Mouse (Mus musculus): ENCODE results near the gene Nlrc4. TPM values are rescaled to one million over a fixed set of nuclear protein-coding genes. Genes with fewer than 3 reads are reported as not detected.
"Not testable (repeated sequence)": the region's sequence is repeated elsewhere in the genome, so short reads cannot be mapped to it uniquely, and the experiment has no call there.

The Nlrc4 gene
- 0.15 and 0.23 TPM in 2 replicates for polyA plus RNA-seq (2015; fragmentation: Nextera tagmentation; extraction: Ambion mirVana)

DNA sequence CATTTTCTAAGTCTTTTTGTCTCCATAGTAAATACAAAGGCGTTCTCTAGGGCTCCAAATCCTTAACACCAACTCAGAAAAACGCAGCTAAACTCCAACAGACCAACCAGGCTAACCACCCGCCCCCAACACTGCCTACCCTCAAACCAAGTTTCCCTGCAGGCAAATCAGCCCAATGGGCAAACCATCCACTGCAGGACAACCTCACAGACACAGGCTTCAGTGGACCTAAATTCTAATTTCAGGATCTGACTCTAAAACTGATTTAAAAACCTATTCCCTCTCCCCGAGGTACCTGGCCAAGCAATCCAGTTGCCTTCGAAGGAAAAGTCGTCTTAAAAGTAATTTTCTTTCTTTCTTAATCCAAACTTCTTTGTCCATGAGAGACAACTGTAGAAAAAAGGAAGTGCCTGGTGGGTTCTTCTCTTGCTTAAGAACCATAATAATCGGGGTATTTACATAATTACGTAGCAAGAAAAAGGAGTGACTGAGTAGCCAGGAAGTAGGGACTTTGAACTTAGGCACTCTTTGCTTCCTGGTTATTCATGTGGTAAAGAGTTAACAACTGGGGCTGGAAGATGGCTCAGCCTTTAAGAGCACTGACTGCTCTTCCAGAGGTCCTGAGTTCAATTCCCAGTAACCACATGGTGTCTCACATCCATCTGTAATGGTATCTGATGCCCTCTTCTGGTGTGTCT, at the start of gene Nlrc4:
Gene Nlrc4, minus strand, starts transcription at position 432 of the 698 bp plus-strand sequence.
- no peak within 1 kb of the TSS for H3K4me2 ChIP-seq
- no peak for ATAC-seq (ENCODE audit: extremely low read depth, insufficient number of reproducible peaks, low FRiP score, low TSS enrichment)
- no peaks in the 10 kb centered on the region for H3K4me1 ChIP-seq
- no peaks in the 10 kb centered on the region for H3K27me3 ChIP-seq (replicated peaks)
- H3K27ac ChIP-seq (replicated peaks): no peak within 1 kb of the TSS
- WGBS: 54% methylated on average over 8 of the region's 8 CpGs
- no peak within 1 kb of the TSS for H3K4me3 ChIP-seq
- H3K36me3 ChIP-seq: no peaks in the 10 kb centered on the region
- no peak within 1 kb of the TSS for H3K9ac ChIP-seq
- H3K9me3 ChIP-seq: no peaks in the 10 kb centered on the region

DNA sequence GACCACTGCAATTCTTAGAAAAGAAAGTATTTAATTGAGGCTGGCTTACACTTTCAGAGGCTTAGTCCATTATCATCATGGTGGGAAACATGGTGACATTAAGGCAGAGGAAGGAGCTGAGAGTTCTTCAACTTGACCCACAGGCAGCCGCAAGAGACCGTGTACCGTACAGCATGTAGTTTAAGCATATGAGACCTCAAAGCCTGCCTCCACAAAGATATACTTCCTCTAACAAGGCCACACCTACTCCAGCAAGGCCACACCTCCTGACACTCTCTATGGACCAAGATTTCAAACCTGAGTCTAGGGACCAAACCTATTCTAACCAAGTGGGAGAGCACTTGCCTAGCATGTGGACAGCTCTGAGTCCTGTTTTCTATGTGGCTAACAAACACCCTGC, 49.7 kb upstream of the Nlrc4 start:
- Histone ChIP-seq H3K9me3 (no peaks in the 10 kb centered on the region), H3K36me3 (no peaks in the 10 kb centered on the region), H3K27me3 (replicated peaks) (no peaks in the 10 kb centered on the region), H3K4me1 (0 out of 2 replicates have a peak, but pooled peaks cover 5% of the 10 kb centered on the region), H3K9ac (no peak overlapping the region), H3K4me2 (no peak overlapping the region), H3K27ac (replicated peaks) (no peak overlapping the region), H3K4me3 (no peak overlapping the region)
- no peak for ATAC-seq (ENCODE audit: extremely low read depth, insufficient number of reproducible peaks, low FRiP score, low TSS enrichment)
- 73% methylated on average over 3 of the region's 3 CpGs for WGBS

DNA sequence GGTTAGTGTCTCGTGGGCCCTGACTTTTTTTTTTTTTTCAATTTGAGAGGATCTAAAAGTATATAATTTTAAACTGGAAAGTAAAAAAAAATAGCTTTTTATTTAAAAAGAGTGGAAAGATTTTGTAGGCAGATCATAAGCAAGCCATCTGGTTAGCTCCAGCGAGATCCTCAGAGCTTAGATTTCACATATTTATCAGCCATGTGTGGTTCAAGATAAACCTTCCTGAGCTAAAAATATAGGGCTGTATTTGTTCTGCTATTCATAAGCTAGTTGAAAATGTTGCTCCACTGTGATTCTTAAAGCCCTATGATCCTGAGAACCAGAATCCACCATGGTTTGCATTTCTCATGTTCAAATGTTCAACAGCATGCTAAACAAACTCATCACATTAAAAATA, 49.0 kb upstream of the Nlrc4 start:
- no peak for ATAC-seq (ENCODE audit: extremely low read depth, insufficient number of reproducible peaks, low FRiP score, low TSS enrichment)
- H3K27me3 ChIP-seq (replicated peaks): no peaks in the 10 kb centered on the region
- H3K9ac ChIP-seq: no peak overlapping the region
- H3K9me3 ChIP-seq: no peaks in the 10 kb centered on the region
- H3K27ac ChIP-seq (replicated peaks): no peak overlapping the region
- H3K4me2 ChIP-seq: no peak overlapping the region
- H3K36me3 ChIP-seq: no peaks in the 10 kb centered on the region
- WGBS: 37% methylated on average over 2 of the region's 2 CpGs
- no peak overlapping the region for H3K4me3 ChIP-seq
- 0 out of 2 replicates have a peak, but pooled peaks cover 5% of the 10 kb centered on the region for H3K4me1 ChIP-seq

DNA sequence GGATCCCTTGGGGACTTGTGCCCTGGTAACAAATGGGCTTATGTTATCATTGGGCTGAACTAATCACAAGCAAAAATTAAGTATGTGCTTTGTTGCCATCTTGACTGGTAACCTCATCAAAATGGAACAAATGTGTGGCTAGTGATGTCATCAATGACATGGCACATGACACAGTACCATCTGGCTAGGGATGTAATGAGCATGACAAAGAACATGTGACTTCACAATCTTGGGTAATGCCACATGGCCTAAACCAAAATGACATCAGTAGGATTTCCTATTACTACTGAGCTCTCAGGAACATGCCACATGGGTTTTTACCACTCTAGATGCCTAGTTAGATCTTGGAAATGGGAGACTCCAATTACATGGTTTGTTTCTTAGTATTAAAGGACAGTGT, 42.1 kb upstream of the Nlrc4 start:
- Histone ChIP-seq H3K4me1 (no peaks in the 10 kb centered on the region), H3K36me3 (peaks cover 45% of the 10 kb centered on the region), H3K27ac (replicated peaks) (no peak overlapping the region), H3K4me2 (no peak overlapping the region), H3K27me3 (replicated peaks) (no peaks in the 10 kb centered on the region), H3K9me3 (no peaks in the 10 kb centered on the region), H3K4me3 (no peak overlapping the region), H3K9ac (no peak overlapping the region)
- no peak for ATAC-seq (ENCODE audit: extremely low read depth, insufficient number of reproducible peaks, low FRiP score, low TSS enrichment)

DNA sequence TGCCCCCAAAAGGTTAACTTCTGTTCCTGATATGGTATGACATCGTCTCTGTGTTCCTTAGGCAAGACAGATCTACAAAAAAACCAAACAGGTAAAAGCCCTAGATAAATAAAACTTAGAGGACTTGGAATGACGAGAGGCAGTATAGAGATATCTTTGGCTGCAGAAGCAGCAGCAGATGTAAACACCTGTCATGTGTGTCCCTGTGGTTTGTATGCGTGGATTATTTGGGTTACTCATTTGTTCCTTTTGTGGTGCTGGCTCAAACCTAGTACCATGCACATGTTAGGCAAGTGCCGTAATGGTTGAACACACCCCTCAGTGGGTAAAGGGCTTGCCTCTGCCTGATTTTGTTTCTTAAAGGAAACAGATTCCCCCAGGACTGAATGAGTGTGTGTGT, 41.3 kb upstream of the Nlrc4 start:
- Histone ChIP-seq H3K4me3 (no peak overlapping the region), H3K4me2 (no peak overlapping the region), H3K27ac (replicated peaks) (no peak overlapping the region), H3K9me3 (no peaks in the 10 kb centered on the region), H3K27me3 (replicated peaks) (no peaks in the 10 kb centered on the region), H3K9ac (no peak overlapping the region), H3K36me3 (peaks cover 54% of the 10 kb centered on the region), H3K4me1 (no peaks in the 10 kb centered on the region)
- ATAC-seq (ENCODE audit: extremely low read depth, insufficient number of reproducible peaks, low FRiP score, low TSS enrichment): no peak
- 83% methylated on average over 4 of the region's 4 CpGs for WGBS

DNA sequence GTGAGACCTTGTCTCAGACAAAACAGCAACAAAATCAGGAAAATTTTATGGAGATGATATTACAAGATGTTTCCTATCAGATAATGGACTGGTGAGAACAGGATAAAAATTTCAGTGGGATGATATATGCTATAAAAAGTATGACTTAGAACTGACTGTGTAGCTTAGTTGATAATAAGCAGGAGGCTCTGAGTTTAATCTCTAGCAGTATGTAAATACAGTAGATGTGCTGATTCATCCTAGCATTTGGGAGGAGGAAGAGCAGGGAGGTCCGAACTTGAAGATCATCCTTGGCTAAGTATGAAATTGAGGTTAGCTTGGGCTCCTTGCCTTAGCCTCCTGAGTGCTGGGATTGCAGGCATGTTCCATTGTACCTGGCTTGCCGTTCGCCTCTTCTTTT, 32.6 kb upstream of the Nlrc4 start:
- 92% methylated on average over 3 of the region's 3 CpGs for WGBS
- Histone ChIP-seq H3K4me1 (peaks cover 10% of the 10 kb centered on the region), H3K9ac (no peak overlapping the region), H3K4me3 (peak overlapping the region; percentile 99; the same call in 1 of the 2 replicates), H3K27ac (replicated peaks) (no peak overlapping the region), H3K4me2 (peak overlapping the region; percentile 68; the same call in 1 of the 2 replicates), H3K36me3 (peaks cover 49% of the 10 kb centered on the region), H3K27me3 (replicated peaks) (peaks cover 6% of the 10 kb centered on the region), H3K9me3 (no peaks in the 10 kb centered on the region)
- no peak for ATAC-seq (ENCODE audit: extremely low read depth, insufficient number of reproducible peaks, low FRiP score, low TSS enrichment)

DNA sequence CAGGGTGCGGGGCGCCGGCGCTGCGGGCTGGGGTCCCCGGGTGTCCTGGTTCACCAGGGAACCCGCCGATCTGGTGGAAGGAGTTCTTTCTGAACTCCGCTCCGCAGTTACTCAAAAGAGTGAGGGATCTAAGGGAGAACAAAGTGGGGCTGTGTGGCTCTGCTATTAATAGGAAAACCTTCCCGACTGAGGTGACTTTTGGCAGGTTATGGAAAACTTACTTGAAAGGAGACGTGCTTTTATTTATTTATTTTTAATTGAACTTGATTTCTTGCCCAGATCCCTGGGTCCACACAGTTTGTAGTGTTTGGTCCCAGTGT, 30.9 kb upstream of the Nlrc4 start:
- H3K27me3 ChIP-seq (replicated peaks): peaks cover 6% of the 10 kb centered on the region
- peaks cover 10% of the 10 kb centered on the region for H3K4me1 ChIP-seq
- H3K36me3 ChIP-seq: peaks cover 33% of the 10 kb centered on the region
- peak overlapping the region; percentile 99 for H3K4me3 ChIP-seq
- no peaks in the 10 kb centered on the region for H3K9me3 ChIP-seq
- no peak for ATAC-seq (ENCODE audit: extremely low read depth, insufficient number of reproducible peaks, low FRiP score, low TSS enrichment)
- H3K27ac ChIP-seq (replicated peaks): peak overlapping the region; percentile 93
- peak overlapping the region; percentile 68 for H3K4me2 ChIP-seq
- 2% methylated on average over 12 of the region's 12 CpGs for WGBS
- H3K9ac ChIP-seq: peak overlapping the region; percentile 97

DNA sequence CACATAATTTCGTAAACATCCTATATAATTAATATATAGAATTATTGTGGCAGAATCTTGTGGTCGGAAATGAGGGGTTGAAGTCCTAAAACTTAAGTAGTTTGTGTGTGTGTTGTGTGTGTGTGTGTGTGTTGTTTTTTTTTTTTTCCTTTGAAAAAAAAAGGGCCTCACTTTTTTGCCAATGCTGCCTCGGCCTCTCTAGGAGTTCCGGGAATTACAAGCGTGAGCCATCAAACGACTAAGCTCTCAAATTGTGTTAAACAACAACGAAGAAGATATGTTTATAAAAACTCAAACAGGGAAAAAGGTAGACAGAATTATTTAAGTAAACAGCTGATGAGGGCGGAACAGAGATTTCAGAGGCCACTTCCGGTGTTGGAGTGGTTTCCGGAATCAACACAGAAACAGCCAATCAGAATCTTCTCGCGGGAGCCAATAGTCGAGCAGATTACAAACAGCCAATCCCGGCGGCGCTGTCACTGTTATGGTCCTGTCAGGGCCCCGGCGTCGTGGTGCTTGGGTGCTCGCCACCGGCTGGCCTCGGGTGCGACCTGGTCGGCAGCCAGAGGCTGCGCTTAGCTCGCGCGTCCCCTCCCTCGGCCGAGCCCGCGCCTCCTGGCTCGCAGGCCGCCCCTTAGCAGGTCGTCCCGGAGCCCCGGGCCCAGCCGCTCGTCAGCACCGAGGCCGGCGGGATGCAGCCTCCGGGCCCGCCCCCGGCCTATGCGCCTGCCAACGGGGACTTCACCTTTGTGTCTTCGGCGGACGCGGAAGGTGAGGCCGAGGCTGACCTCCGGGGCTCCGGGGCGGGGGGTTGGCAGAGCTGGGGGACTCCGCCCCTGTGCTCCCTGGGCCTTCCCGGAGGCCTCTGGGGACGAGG, 30.3 kb upstream of the Nlrc4 start, which contains the start of gene Yipf4:
Gene Yipf4, plus strand, starts transcription at position 470 of the 877 bp plus-strand sequence.
- Histone ChIP-seq H3K27me3 (replicated peaks) (peaks cover 6% of the 10 kb centered on the region), H3K36me3 (peaks cover 27% of the 10 kb centered on the region), H3K9me3 (no peaks in the 10 kb centered on the region), H3K4me3 (peak within 1 kb of the TSS; percentile 99), H3K4me2 (peak within 1 kb of the TSS; percentile 68), H3K27ac (replicated peaks) (peak within 1 kb of the TSS; percentile 93), H3K4me1 (peaks cover 10% of the 10 kb centered on the region), H3K9ac (peak within 1 kb of the TSS; percentile 97)
- ATAC-seq (ENCODE audit: extremely low read depth, insufficient number of reproducible peaks, low FRiP score, low TSS enrichment): peak; percentile 98
- WGBS: 4% methylated on average over 58 of the region's 58 CpGs

DNA sequence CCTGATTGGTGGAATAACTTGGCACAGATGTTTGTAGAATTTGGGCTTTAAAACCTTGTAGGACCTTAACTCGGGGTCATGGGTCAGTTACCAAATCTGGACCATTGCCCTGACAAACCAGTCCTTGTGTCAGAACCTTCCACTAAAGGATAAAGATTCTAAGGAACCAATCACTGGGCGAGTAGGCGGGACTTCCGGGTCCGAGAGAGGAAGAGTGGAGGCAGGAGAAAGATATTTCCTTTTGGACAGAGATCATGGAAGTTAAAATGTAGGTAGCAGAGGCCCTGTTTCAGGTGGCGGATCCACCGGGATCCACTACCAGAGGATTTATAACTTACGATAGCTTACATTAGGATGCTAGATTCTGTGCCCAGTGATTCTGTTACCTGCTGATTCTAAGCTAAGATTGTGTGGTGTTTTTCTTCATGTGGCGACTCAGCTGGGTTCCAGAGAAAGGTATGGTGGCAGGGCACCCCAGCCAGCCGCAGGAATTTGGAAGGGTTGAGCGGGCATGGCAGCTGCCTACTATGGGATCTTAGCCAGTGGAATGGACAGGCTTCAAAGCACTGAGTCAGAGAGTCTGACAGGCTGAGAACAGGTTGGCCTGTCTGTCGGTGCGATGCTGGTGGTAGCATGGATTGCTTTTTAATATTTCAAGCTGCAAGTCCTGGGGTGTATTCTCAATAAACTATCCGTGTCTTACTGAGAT, 21.6 kb upstream of the Nlrc4 start:
- Histone ChIP-seq H3K4me3 (no peak overlapping the region), H3K9me3 (no peaks in the 10 kb centered on the region), H3K36me3 (no peaks in the 10 kb centered on the region), H3K9ac (no peak overlapping the region), H3K27ac (replicated peaks) (no peak overlapping the region), H3K27me3 (replicated peaks) (no peaks in the 10 kb centered on the region; the same call in 1 of the 2 replicates), H3K4me1 (no peaks in the 10 kb centered on the region), H3K4me2 (no peak overlapping the region)
- WGBS: 77% methylated on average over 14 of the region's 14 CpGs
- ATAC-seq (ENCODE audit: extremely low read depth, insufficient number of reproducible peaks, low FRiP score, low TSS enrichment): no peak

DNA sequence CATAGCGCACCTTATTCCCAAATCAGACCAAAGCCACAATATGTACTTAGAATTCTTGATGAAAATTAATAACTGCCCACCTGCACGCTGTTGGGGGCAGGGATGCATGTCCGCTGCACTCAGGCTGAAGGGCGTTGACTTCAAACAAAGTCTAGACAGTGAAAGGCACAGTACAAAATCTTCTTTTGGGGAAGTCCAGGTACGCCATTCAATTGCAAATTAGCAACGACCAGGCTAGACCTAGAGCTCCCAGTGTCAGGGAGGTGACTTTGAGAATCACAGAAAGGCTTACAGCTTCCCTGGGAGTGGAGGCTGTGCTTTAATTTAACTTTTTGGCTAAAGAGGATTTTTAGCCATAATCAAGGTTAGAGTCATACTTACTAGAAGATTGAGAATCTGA, 11.2 kb upstream of the Nlrc4 start:
- not testable (repeated sequence) for H3K9me3 ChIP-seq; H3K9ac ChIP-seq; H3K4me2 ChIP-seq; H3K36me3 ChIP-seq; H3K4me3 ChIP-seq; H3K27ac ChIP-seq (replicated peaks); H3K27me3 ChIP-seq (replicated peaks); ATAC-seq (ENCODE audit: extremely low read depth, insufficient number of reproducible peaks, low FRiP score, low TSS enrichment); H3K4me1 ChIP-seq
- WGBS: 75% methylated on average over 6 of the region's 6 CpGs

DNA sequence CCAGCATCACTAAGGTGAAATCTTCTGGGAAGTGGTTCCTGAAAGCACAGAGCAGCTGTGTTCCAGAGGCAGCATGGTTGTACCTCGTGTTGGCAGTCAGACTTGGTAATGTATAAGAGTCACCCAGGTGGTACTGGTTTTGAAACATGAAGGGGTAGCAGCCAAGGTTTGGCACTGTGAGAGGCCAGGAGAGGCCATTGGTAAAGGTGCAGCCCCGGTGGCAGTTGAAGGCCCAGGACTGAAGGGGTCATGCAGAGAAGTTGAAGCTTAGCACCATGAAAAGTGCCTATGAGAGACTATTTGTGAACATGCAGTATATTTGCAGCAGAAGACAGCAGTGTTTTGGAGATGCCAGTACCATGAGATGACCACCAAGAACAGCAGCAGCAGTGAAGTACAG, 9.0 kb upstream of the Nlrc4 start:
- H3K27ac ChIP-seq (replicated peaks); H3K4me1 ChIP-seq; ATAC-seq (ENCODE audit: extremely low read depth, insufficient number of reproducible peaks, low FRiP score, low TSS enrichment); H3K4me3 ChIP-seq; H3K9me3 ChIP-seq; H3K27me3 ChIP-seq (replicated peaks); H3K4me2 ChIP-seq; H3K36me3 ChIP-seq; H3K9ac ChIP-seq: not testable (repeated sequence)
- 74% methylated on average over 2 of the region's 2 CpGs for WGBS

Data from heart, embryonic 13.5 days (tissue).